Mouse (Mus musculus) bone marrow macrophage, adult 2 months (primary cell): Measurements from ENCODE around the gene Cars2. TPM values are rescaled to one million over a fixed set of nuclear protein-coding genes. Genes with fewer than 3 reads are reported as not detected.
"Not testable (repeated sequence)": the region's sequence is repeated elsewhere in the genome, so short reads cannot be mapped to it uniquely, and the experiment has no call there.

ENCODE experiments used
- H3K27ac ChIP-seq: 2 replicates; pipeline ENCODE4 v1.5.1; 2012; ENCODE audit warnings: low read depth, low read length; ENCODE audit not compliant: insufficient read depth
- H3K4me1 ChIP-seq: 2 replicates; pipeline ENCODE4 v1.6.1; 2012; ENCODE audit warnings: low read length; ENCODE audit not compliant: control insufficient read depth, insufficient read depth
- H3K4me3 ChIP-seq: 2 replicates; pipeline ENCODE4 v1.5.1; 2012; ENCODE audit warnings: mild to moderate bottlenecking, low read length, moderate library complexity; ENCODE audit not compliant: insufficient read depth
- CTCF ChIP-seq: IDR thresholded peaks from 2 replicates; pipeline ENCODE4 v1.5.1; 2012; ENCODE audit warnings: low read depth, mild to moderate bottlenecking, low read length, moderate library complexity
- POLR2A ChIP-seq: IDR thresholded peaks from 2 replicates; pipeline ENCODE4 v1.6.1; 2012; ENCODE audit warnings: mild to moderate bottlenecking, low read depth, low read length, borderline replicate concordance
- polyA plus RNA-seq: library from polyadenylated mRNA; stranded (reverse); fragments of >200 nt; gene quantifications from 2 replicates; pipeline ENCODE4 v1.2.4, GENCODE M21; 2012; ENCODE audit not compliant: missing spikeins, insufficient read depth, insufficient read length

Cars2 gene
- polyA plus RNA-seq, 1 experiment, result 19.5 TPM

DNA sequence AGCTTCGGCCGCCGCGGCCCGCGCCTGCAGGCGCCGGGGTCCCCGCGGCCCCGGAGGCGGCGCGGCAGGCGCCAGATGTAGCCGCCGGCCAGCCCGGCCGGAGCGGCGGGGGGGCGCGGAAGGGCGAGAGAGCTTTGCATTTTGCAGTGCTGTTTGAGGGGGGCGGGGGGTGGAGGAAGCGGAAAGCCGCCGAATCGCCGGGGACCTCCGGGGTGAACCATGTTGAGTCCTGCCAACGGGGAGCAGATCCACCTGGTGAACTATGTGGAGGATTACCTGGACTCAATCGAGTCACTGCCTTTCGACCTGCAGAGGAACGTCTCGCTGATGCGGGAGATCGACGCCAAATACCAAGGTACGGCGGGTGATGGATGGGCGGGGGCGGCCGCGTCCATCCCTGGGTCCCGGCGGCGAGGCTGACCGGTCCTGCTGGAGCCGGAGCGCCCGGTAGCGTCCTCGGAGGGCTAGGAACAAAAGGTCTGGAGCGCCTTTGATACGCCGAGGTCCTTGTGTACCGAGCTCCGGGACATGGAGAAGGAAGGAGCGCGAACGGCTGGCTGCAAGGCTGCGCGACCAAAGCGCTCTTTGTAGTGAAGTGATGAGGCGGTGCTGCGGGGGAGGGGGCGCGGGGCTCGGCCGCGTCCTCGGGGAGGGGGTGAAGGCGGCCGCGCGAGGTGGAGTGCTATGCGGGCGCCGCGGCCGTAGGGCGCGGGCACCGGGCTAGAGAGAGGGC is 6.3 kb upstream of the Cars2 start:
- H3K27ac ChIP-seq, result peak overlapping the region; percentile 85
- H3K4me1 ChIP-seq, result peaks cover 16% of the 10 kb centered on the region
- TF ChIP-seq CTCF (no peak), POLR2A (no peak)
- H3K4me3 ChIP-seq, result peak overlapping the region; percentile 100

DNA sequence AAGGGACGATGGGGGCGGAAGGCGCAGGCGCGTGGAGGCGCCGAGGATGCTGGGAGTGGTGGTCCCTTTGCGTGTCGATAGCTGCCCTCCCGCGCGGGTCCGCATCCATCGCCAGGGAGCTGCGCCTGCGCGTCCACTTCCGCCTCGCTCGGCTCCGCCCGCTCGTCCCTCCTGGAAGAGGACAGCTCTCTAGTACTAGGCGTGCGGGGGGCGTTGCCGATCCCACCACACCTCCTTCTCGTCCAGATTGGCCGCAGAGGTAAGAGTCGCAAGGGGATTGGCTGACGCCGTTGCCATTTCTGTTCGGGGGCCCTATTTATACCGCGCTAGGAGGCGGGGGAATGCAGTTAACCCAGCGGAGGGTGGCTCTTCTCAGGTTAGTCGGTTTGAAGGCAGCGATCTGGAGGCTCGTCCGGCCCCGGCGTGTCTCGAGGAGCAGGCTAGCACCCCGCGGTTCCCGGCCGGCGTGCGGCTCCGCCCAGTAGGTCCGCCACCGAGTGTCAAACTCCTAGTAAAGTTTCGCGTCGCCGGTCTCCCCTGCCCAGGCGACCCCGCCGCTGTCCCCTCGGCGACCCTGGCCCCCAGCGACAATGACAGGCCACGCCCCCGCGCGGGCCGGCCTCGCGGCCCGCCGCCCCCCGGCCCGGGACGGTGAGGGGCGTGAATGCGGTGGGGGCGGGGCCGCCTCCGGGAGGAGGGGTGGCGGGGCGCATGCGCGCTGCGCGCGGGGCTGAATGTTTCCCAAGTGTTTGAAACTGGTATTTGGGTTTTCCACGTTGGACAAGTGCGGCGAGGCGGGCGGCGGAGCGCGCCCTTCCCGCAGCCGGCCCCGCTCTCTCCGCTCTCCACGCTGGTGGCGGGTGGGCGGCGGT is 5.4 kb upstream of the Cars2 start:
- H3K27ac ChIP-seq, result peak overlapping the region; percentile 93
- peaks cover 19% of the 10 kb centered on the region for H3K4me1 ChIP-seq
- TF ChIP-seq POLR2A (0 out of 2 replicates have a peak, but pooled peaks have one; percentile 63), CTCF (no peak)
- H3K4me3 ChIP-seq, result peak overlapping the region; percentile 100

DNA sequence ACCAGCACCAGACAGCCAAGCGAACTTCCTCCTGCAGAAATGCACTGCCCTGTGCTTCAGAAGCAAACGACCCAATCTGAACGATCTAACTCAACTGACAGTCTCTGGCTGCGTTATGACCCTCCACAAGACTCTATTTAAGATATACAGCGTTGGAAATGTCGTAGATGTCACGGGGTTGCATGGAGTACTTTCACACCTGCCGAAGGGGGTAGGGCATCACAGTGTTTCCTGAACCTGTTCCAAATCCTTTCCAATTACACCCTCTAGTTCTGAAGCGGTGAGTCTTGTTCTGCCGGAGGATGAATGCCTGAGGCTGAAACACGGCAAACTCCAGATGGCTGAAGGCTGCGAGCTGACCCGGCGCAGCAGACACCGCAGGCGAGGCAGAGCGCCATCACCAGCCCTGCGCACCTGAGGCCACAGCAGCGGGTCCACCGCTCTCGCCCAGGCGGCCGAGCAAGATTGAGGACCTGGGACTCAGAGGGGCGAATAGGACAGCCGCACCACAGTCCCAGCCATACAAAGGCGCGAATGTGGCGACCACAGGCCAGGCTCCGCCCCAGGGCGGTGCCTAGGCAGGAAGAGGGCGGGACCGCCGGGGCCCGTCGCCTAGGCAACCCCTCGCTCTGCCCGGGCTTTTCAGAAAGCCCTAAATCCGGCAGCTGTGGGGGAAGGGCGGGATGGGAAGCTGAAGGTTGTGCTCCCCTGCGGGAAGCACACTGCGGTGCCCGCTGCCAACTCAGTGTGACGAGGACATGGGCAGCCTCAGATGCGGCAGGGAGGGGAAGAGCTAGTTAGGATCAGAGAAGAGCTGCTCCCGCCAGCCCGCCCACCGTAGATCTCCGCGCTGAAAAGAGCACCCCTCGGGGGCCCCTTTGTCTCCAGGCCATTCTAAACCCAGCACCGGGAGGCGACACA is 4.5 kb upstream of the Cars2 start, which contains the start of gene Ing1:
Ing1 (plus strand) TSS at position 773 of the 921 bp plus-strand sequence.
- Histone ChIP-seq H3K4me3 (peak within 1 kb of the TSS; percentile 100), H3K27ac (peak within 1 kb of the TSS; percentile 93), H3K4me1 (peaks cover 17% of the 10 kb centered on the region)
- TF ChIP-seq CTCF (no peak), POLR2A (no peak; the same call in 1 of the 2 replicates)

DNA sequence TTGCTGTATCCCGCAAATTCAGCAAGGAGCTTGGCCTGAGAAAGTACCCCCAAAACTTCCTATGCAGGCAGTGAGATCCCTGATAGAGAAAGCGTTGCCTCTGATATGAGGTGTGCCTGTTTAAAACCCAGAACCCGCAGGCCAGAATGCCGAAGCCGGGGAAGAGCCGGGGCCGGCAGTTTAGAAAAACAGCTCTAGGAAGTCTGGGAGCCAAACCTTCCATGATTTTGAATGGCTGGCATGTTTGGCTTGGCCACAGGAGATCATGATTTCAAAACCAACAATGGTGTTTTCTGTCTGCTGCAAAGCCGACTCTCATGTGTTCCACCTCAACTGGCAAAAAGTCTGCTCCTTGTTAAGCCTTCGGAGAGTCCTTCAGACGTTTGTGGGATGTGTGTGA is 1.8 kb upstream of the Cars2 start:
- no peak overlapping the region for H3K27ac ChIP-seq
- H3K4me3 ChIP-seq, result no peak overlapping the region
- TF ChIP-seq POLR2A (no peak), CTCF (no peak)
- peaks cover 11% of the 10 kb centered on the region for H3K4me1 ChIP-seq

DNA sequence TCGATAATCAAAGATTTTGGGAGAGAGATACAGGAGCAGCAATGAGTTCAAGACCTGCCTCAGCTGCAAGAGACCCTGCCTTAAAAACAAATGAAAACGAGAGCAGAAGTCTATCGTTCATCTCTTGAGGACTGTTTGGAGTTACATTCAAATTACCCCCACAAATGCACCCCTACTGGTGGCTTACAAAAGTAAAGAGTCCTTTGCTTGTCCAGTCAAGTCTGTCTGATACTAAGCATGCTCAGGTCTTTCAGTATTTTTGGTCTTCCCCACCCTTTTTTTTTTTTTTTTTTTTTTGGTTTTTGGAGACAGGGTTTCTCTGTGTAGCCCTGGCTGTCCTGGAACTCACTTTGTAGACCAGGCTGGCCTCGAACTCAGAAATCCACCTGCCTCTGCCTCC is 914 bp upstream of the Cars2 start:
- H3K27ac ChIP-seq, H3K4me3 ChIP-seq: not testable (repeated sequence)
- peaks cover 11% of the 10 kb centered on the region for H3K4me1 ChIP-seq

DNA sequence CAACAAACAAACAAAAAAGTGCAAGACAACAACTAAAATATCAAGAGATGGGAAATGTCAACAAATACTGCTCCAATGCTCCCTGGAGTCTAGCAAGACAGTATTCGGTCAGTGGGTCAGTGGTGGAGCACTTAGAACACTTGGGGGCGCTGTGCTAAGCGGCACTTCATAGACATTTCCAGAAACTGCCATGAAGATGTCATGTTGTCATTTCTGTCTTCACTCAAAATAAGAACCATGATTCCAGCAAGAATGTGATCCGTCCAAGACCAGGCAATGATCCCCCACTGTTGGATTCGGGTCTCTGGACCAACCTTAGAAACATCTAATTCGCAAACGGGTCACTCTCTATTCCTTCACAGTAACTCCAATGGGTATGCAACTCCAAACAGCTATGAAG is 877 bp downstream of the Cars2 start:
- H3K4me3 ChIP-seq, result peak overlapping the region; percentile 71
- H3K4me1 ChIP-seq, result peaks cover 11% of the 10 kb centered on the region
- no peak overlapping the region for H3K27ac ChIP-seq
- TF ChIP-seq CTCF (peak; percentile 39; the same call in 1 of the 2 replicates), POLR2A (no peak)

DNA sequence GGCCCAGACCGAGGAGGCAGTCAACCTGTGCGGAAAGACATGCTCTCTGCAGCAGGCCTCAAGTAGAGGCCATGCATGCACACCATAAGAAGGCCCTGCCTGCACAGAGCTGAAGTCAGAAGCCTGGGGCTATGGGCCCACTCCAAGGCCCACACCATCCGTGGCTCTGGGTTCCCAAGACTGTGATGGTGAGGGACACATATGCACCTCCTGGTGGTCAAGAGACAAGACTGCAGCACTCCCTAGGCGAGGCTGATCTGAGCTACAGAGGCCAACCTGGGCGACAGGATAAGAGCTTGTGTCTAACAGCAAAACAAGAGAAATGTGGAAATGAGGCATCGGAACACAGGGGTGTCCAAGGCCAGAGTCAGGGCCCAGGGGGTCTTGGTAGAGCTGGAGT is 3.5 kb downstream of the Cars2 start:
- Histone ChIP-seq H3K27ac (no peak overlapping the region), H3K4me1 (peaks cover 4% of the 10 kb centered on the region; the same call in 1 of the 2 replicates), H3K4me3 (no peak overlapping the region)
- TF ChIP-seq CTCF, result no peak
- no peak for TF ChIP-seq POLR2A

DNA sequence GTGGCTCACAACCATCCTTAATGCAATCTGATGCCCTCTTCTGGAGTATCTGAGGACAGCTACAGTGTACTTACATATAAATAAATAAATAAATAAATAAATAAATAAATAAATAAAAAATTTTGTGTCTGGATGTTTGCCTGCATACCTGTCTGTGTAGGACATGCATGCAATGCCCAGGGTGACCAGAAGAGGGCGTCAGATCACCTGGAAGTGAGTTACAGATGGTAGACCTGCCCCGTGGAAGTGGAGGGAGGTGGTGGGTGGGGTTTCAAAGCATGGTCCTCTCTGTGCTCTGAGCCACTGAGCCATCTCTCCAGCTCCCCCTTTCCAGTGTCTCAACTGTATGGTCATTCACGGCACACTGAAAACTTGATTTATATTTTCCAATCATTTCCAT is 6.2 kb downstream of the Cars2 start:
- H3K4me3 ChIP-seq, result no peak overlapping the region
- peak; percentile 79 for TF ChIP-seq CTCF
- TF ChIP-seq POLR2A, result no peak
- no peak overlapping the region for H3K27ac ChIP-seq
- no peaks in the 10 kb centered on the region for H3K4me1 ChIP-seq

DNA sequence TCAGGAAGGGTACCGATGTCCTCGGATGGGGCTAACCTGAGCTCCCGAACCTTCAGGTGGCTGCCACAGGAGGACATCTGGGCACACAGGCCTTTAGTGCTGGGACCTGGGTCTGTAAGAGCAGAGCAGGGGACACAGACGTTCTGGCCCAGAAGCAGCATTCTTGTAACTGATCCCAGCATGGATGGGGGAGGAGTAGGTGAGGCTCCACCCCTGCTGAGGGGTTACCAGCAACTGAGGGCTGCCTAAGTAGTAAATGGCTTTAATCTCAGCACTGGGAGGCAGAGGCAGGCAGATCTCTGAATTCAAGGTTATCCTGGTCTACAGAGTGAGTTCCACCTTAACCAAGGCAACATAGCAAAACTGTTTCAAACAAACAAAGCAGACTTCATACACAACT is 7.7 kb downstream of the Cars2 start:
- no peak overlapping the region for H3K4me3 ChIP-seq
- no peaks in the 10 kb centered on the region for H3K4me1 ChIP-seq
- TF ChIP-seq POLR2A (no peak), CTCF (no peak)
- no peak overlapping the region for H3K27ac ChIP-seq
